Mouse (Mus musculus) embryonic fibroblast, embryonic 13.5 days (primary cell): ENCODE measurements around the gene Pdcd5.

ENCODE experiments used
- CTCF ChIP-seq: IDR thresholded peaks from 2 replicates; pipeline ENCODE4 v1.5.1; 2011; ENCODE audit warnings: mild to moderate bottlenecking, control low read depth, low read length, moderate library complexity, borderline replicate concordance; ENCODE audit not compliant: insufficient read depth
- POLR2A ChIP-seq: IDR thresholded peaks from 2 replicates; pipeline ENCODE4 v1.6.1; 2011; ENCODE audit warnings: low read depth, mild to moderate bottlenecking, control low read depth, low read length, moderate library complexity

- TF ChIP-seq CTCF (no peak), POLR2A (no peak)
Observed at GRCm38 (mm10) chr7:35646317-35647081, 822 bp downstream of the Pdcd5 start.
